Mouse (Mus musculus) spleen, adult 2 months (tissue): Measurements from ENCODE around the gene Fndc7. TPM values are rescaled to one million over a fixed set of nuclear protein-coding genes. Genes with fewer than 3 reads are reported as not detected.
A peak's percentile ranks its signal among the peaks of the same experiment; 100 is the strongest.
"Not testable (repeated sequence)": the region's sequence is repeated elsewhere in the genome, so short reads cannot be mapped to it uniquely, and the experiment has no call there.

Source experiments
- DNase-seq, 2 experiments: peaks; one replicate each; pipeline versions ENCODE4 v3.0.0 to v3.0.0-alpha.2; 2012 to 2021; ENCODE audit warnings: low spot score in 2 of 2, low read depth in 1 of 2
- H3K27ac ChIP-seq: fragments of 200-500 bp; 2 replicates; pipeline ENCODE4 v1.5.1; 2012; ENCODE audit warnings: low read length, inconsistent platforms; ENCODE audit not compliant: insufficient read depth
- H3K27me3 ChIP-seq: fragments of 200-500 bp; 2 replicates; pipeline ENCODE4 v1.6.1; 2012; ENCODE audit warnings: mild to moderate bottlenecking, moderate library complexity, low read length, inconsistent platforms; ENCODE audit not compliant: control insufficient read depth, insufficient read depth
- H3K36me3 ChIP-seq: fragments of 200-500 bp; 2 replicates; pipeline ENCODE4 v1.6.1; 2012; ENCODE audit warnings: mild to moderate bottlenecking, low read length, inconsistent platforms; ENCODE audit not compliant: control insufficient read depth, insufficient read depth
- H3K4me1 ChIP-seq: fragments of 200-500 bp; 2 replicates; pipeline ENCODE4 v1.6.1; 2011; ENCODE audit warnings: inconsistent platforms; ENCODE audit not compliant: control insufficient read depth, insufficient read depth, insufficient read length
- H3K4me3 ChIP-seq: fragments of 200-500 bp; 2 replicates; pipeline ENCODE4 v1.5.1; 2011; ENCODE audit warnings: mild to moderate bottlenecking, inconsistent platforms; ENCODE audit not compliant: insufficient read depth, insufficient read length; ENCODE audit errors: extremely low read depth
- CTCF ChIP-seq: fragments of 200-500 bp; IDR thresholded peaks from 2 replicates; pipeline ENCODE4 v1.5.1; 2011; ENCODE audit warnings: mild to moderate bottlenecking, inconsistent platforms; ENCODE audit not compliant: insufficient read depth, insufficient read length, insufficient replicate concordance; ENCODE audit errors: extremely low read depth
- POLR2A ChIP-seq: fragments of 200-500 bp; IDR thresholded peaks from 2 replicates; pipeline ENCODE4 v1.6.1; 2011; ENCODE audit warnings: low read depth, low read length, inconsistent platforms
- WGBS: fragments of 180-500 bp; shearing (Covaris S2); methylation state at CpG from one replicate; pipeline ENCODE4 v1.1.7; 2018; 5-methylcytosine and 5-hydroxymethylcytosine counted together
- polyA plus RNA-seq: library from polyadenylated mRNA; depleted of rRNA; stranded (reverse); fragments of >200 nt; gene quantifications from 2 replicates; pipeline ENCODE4 v1.2.3, GENCODE M21; 2012

Gene Fndc7
- polyA plus RNA-seq, 1 experiment = 2.0 TPM

DNA sequence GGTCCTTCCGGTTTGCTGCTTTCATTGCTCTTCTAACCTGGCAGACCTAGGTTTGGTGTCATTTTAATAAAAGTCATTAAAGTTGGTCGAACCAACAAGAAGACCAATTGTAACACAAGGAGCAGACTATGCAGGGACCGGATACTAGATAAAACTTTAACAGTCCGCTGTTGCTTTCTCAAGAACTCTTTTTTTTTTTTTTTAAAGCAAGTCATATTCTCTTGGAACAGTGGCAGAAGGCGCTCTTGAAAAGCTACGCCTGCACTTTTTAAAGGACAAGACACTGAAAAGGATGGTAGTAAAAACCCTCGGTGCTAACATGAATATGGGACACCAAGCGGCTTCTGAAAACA, 50.2 kb downstream of the Fndc7 start:
- Histone ChIP-seq H3K4me1 (peaks cover 4% of the 10 kb centered on the region), H3K4me3 (peak overlapping the region; percentile 68), H3K27ac (peak overlapping the region; percentile 93), H3K27me3 (no peaks in the 10 kb centered on the region), H3K36me3 (peaks cover 8% of the 10 kb centered on the region)
- TF ChIP-seq POLR2A (no peak), CTCF (no peak)
- DNase-seq = no peak
- WGBS = 1% methylated on average over 8 of the region's 8 CpGs

DNA sequence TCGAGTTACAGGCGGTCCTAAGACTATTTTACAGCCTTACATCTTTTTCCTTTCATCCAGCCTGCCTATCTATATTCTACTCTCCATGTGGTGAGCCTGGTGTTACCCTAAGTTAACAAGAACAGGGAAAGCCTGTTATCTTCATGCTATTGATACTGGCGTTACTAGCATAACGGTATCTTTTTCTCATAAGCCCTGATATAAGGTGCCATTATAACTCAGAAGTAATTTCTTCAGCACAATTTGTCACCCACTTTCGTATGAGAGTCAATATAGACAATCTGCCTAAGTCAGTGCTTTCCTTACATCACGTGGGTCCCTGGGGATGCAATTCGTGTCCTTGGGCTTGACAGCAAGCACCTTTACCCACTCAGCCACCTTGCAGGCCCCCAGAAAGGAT, 50.8 kb downstream of the Fndc7 start:
- TF ChIP-seq CTCF = no peak
- no peak for TF ChIP-seq POLR2A
- 73% methylated on average over 7 of the region's 7 CpGs for WGBS
- Histone ChIP-seq H3K27me3 (no peaks in the 10 kb centered on the region), H3K36me3 (peaks cover 8% of the 10 kb centered on the region), H3K4me1 (peaks cover 4% of the 10 kb centered on the region), H3K4me3 (no peak overlapping the region), H3K27ac (no peak overlapping the region)
- DNase-seq = no peak

DNA sequence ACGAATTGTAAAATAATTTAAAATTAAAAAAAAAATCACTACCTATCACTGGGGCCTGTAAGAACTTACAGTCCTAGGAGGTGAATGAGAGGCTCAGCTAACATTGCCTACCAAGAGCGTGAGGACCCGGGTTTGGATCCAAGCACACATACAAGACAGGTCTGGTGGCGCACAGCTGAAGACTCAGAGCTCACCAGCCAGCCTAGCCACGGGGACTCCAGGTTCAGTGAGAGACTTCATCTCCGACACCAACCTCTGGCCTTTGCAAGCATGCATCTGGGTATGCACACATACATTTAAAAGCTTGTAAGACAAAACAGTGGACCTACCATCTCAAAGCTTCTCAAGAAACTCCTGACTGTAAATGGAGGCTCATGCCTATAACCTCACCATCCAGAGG, 52.9 kb downstream of the Fndc7 start:
- H3K4me3 ChIP-seq = no peak overlapping the region
- H3K4me1 ChIP-seq = peaks cover 4% of the 10 kb centered on the region
- H3K27ac ChIP-seq = no peak overlapping the region
- no peaks in the 10 kb centered on the region for H3K27me3 ChIP-seq
- no peak for TF ChIP-seq CTCF
- TF ChIP-seq POLR2A = no peak
- DNase-seq = no peak
- WGBS = 94% methylated on average over 6 of the region's 6 CpGs
- peaks cover 8% of the 10 kb centered on the region for H3K36me3 ChIP-seq

DNA sequence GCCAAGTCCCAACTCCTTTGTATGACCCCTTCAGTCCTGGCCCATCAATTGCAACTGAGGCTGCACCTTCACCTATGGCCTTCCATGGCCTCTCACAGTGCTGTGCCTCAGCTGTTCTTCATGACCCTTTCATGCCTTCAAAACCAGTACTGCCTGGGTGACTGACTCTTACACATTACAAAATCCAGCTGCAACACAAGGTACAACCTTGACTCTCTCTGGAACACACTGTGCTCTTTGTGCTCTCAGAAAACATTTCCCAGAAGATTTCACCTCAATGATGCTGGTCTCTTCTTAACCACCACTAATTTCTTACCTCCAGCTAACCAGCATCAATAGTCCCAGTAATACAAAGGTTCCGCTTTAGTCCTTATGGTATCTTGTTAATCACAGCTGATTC, 56.1 kb downstream of the Fndc7 start:
- WGBS = 95% methylated on average over 1 of the region's 1 CpGs
- H3K4me3 ChIP-seq, DNase-seq, H3K4me1 ChIP-seq, H3K36me3 ChIP-seq, H3K27me3 ChIP-seq, H3K27ac ChIP-seq: not testable (repeated sequence)

DNA sequence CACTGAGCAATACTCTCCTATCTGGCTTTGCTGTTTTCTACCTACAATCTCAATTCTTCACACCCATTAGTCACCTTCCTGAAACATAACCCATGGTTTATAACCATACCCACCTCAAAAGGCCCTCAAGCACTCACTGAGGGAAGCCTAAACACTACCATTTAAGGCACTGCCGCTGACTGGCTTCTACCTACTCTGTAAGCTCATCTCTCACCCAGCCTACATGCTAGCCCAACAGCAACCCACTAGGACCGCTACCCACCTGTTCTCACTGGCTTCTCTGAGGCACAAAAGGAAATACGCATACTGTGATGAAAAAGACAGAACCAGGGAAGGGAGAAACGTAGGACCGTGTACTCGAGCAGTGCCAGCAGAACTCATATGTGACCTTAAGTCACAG, 58.1 kb downstream of the Fndc7 start:
- Histone ChIP-seq H3K4me3 (no peak overlapping the region), H3K4me1 (peaks cover 8% of the 10 kb centered on the region; the same call in 1 of the 2 replicates), H3K27me3 (no peaks in the 10 kb centered on the region), H3K27ac (no peak overlapping the region), H3K36me3 (peaks cover 8% of the 10 kb centered on the region; the same call in 1 of the 2 replicates)
- WGBS = 79% methylated on average over 6 of the region's 6 CpGs
- no peak for DNase-seq
- TF ChIP-seq CTCF (no peak), POLR2A (no peak)

DNA sequence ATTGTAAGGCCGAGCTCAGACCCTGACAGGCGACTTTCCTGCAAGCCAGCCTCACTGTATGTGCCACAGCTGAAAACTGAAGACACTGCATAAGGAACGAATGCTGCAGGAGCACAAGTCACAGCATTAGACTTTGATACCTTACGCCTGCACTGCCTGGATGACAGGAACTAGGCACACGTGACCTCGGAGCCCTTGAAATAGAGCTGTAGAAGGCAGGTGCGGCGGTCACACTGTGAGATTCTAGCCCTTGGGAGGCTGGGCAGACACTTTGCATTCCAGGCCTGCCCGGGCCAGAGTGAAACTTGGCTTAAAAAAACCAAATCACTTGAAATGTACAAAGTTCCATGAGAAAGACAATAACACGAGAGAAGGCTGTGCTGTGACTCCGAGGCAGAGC, 59.3 kb downstream of the Fndc7 start:
- 62% methylated on average over 11 of the region's 11 CpGs for WGBS
- peak in 1 of 2 experiments; percentile 29 for DNase-seq

DNA sequence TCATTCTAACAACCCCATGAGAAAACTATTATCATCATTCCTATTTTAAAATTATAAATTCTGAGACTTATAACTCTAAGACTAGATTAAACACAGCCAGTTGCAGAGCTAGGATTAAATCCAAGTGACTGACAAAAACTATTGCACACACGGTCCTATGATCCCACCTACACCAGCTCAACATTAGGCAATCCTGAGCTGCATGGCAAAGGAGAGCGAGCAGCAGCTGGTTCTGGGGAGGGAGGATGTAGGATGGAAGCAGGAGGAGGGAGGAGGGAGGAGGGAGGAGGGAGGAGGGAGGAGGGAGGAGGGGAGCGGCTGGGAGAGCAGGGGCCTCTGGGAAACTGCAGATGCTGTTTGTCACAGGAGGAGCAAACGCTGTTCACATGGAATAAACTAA, 74.2 kb downstream of the Fndc7 start:
- Histone ChIP-seq H3K27me3 (no peaks in the 10 kb centered on the region), H3K4me3 (no peak overlapping the region), H3K36me3 (peaks cover 38% of the 10 kb centered on the region), H3K27ac (no peak overlapping the region), H3K4me1 (no peaks in the 10 kb centered on the region)
- DNase-seq = no peak
- 92% methylated on average over 4 of the region's 4 CpGs for WGBS
- no peak for TF ChIP-seq POLR2A
- no peak for TF ChIP-seq CTCF

More for the DNA sequence above, 59.3 kb downstream of the Fndc7 start:
- no peak overlapping the region; the same call in 1 of the 2 replicates for H3K27ac ChIP-seq
- H3K36me3 ChIP-seq = peaks cover 11% of the 10 kb centered on the region
- no peaks in the 10 kb centered on the region for H3K27me3 ChIP-seq
- no peak overlapping the region for H3K4me3 ChIP-seq
- H3K4me1 ChIP-seq = peaks cover 8% of the 10 kb centered on the region; the same call in 1 of the 2 replicates
- TF ChIP-seq CTCF (no peak), POLR2A (no peak)
